In the genomic region with DNA sequence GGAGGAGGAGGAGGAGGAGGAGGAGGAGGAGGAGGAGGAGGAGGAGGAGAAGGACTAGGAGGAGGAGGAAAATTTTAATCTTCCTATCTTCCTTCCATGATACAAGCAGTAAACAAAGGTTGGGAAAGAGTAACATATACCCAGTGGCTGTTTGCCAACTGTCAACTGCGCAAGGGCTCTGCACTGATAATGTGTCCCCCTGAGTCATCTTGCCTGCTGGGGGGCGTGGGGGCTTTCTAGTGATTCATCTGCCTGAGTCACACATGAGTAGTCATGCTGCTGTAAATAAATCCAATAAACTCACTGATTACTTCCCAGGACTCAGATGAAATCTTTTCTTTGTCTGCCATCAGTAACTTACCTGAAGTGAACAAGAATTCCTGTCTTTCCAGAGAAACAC, we compare ENCODE assay signal across 18 mouse cellular contexts.
A peak's percentile ranks its signal among the peaks of the same experiment; 100 is the strongest.
DNase-seq lines count a peak whose midpoint lies in the region; ATAC-seq and TF ChIP-seq lines count a peak whose summit lies in the region.
"Had no signal": no experiment of that assay in that cellular context is flagged by ENCODE, and none has a peak within 500 bp of the region (broad histone marks: within the 10 kb centered on the region; RNA-seq: fewer than 3 reads in every experiment).

No protein-coding gene starts in this region.

- H3K4me1 ChIP-seq in liver, postnatal 0 days (ENCODE audit: insufficient read depth) = no peaks in the 10 kb centered on the region
- H3K4me1 ChIP-seq: limb, embryonic 10.5 days; liver, embryonic 13.5 days had no signal

- in situ Hi-C loops in Patski (cut with MboI; ENCODE audit: low pct_unique_long_range_greater_than_20kb) = no loop called here

- H3K4me2 ChIP-seq in liver, postnatal 0 days (ENCODE audit: low read depth, low read length) = no peak overlapping the region
- H3K4me2 ChIP-seq: liver, embryonic 13.5 days; midbrain, embryonic 13.5 days had no signal

- TF ChIP-seq CTCF in Patski (IDR thresholded peaks at IDR 0.05) = no peak
- TF ChIP-seq CTCF in liver, postnatal 0 days (IDR thresholded peaks at IDR 0.05; ENCODE audit: low read depth) = no peak

- ATAC-seq in Patski = no peak
- ATAC-seq in liver, postnatal 0 days = no peak
- ATAC-seq: activated CD4-positive, CD25-positive, alpha-beta regulatory T cell, adult 4 months; hindbrain, embryonic 16.5 days; midbrain, embryonic 13.5 days had no signal

- no peaks in the 10 kb centered on the region for H3K27me3 ChIP-seq in Patski
- H3K27me3 ChIP-seq in liver, postnatal 0 days (ENCODE audit: insufficient read depth, low read length) = no peaks in the 10 kb centered on the region
- H3K27me3 ChIP-seq: liver, embryonic 13.5 days; midbrain, embryonic 13.5 days had no signal

- CTCF ChIA-PET in Patski (lab: Charles Lee) = no interaction called here

- DNase-seq in layer of hippocampus, adult 11-12 months (ENCODE audit: low spot score) = peak; percentile 3
- DNase-seq in layer of hippocampus, postnatal 14 days (ENCODE audit: low spot score in 2 of 2) = no peak
- peak; percentile 4 for DNase-seq in Patski (ENCODE audit: low read depth, low spot score)
- DNase-seq in brain, adult 2 months (ENCODE audit: low read depth, low spot score) = peak; percentile 78
- peak; percentile 8 for DNase-seq in right cerebral cortex, postnatal 25 days
- no peak for DNase-seq in gastrocnemius, adult 18-20 months (ENCODE audit: low spot score)
- DNase-seq in thymus, postnatal 4 days = no peak
- DNase-seq in liver, postnatal 0 days = no peak
- DNase-seq: cerebellum, postnatal 36 days; gastrocnemius, adult 2 months; heart, adult 18-20 months; heart, postnatal 10 days; kidney, adult 8-10 months; liver, embryonic 13.5 days had no signal

- no peaks in the 10 kb centered on the region for H3K36me3 ChIP-seq in liver, postnatal 0 days (replicated peaks; ENCODE audit: insufficient read depth, low read length)
- H3K36me3 ChIP-seq: limb, embryonic 10.5 days; liver, embryonic 13.5 days; midbrain, embryonic 13.5 days had no signal

- no peaks in the 10 kb centered on the region for H3K9me3 ChIP-seq in liver, postnatal 0 days (ENCODE audit: low read length)
- H3K9me3 ChIP-seq: limb, embryonic 10.5 days; liver, embryonic 13.5 days; midbrain, embryonic 13.5 days had no signal

- TF ChIP-seq EP300 in liver, postnatal 0 days (IDR thresholded peaks at IDR 0.05; ENCODE audit: low read depth) = no peak

- POLR2A ChIA-PET in Patski (lab: Charles Lee) = no interaction called here

- H3K9ac ChIP-seq in liver, postnatal 0 days (replicated peaks) = no peak overlapping the region
- H3K9ac ChIP-seq: liver, embryonic 13.5 days; midbrain, embryonic 13.5 days had no signal

- no peak overlapping the region for H3K4me3 ChIP-seq in liver, postnatal 0 days (ENCODE audit: low read depth, low read length)
- H3K4me3 ChIP-seq: gastrocnemius, adult 2 months; limb, embryonic 10.5 days; liver, embryonic 13.5 days; midbrain, embryonic 13.5 days had no signal

- no peak overlapping the region for H3K27ac ChIP-seq in liver, postnatal 0 days (ENCODE audit: low read depth)
- H3K27ac ChIP-seq: gastrocnemius, adult 2 months; limb, embryonic 10.5 days; liver, embryonic 13.5 days; midbrain, embryonic 13.5 days had no signal

- 74% methylated on average over 2 of the region's 2 CpGs for WGBS in liver, postnatal 0 days (ENCODE audit: insufficient replicate concordance)

Comparison
In these comparisons a context has a peak if more than half of its experiments do, and no peak if none do; other contexts are left out.
1. DNase-seq: peak in layer of hippocampus, adult 11-12 months (single experiment), Patski (single experiment), brain, adult 2 months (single experiment) and right cerebral cortex, postnatal 25 days (single experiment); none in layer of hippocampus, postnatal 14 days (0 of 2), gastrocnemius, adult 18-20 months (single experiment), thymus, postnatal 4 days (single experiment) and liver, postnatal 0 days (single experiment).